Mouse (Mus musculus) liver, embryonic 15.5 days (tissue): ENCODE measurements at regions not wholly inside any gene's neighbourhood (a gene's known extent, or its start where the extent isn't known, plus 50 kb on each side); places are given as distances from the start of the nearest gene placed in this dataset.
"Not testable (repeated sequence)": the region's sequence is repeated elsewhere in the genome, so short reads cannot be mapped to it uniquely, and the experiment has no call there.

Source experiments
- ATAC-seq: fragments of 200-750 bp; cut with Nextera tagmentation; 2 replicates; pipeline ENCODE4 v1.8.0; 2017; ENCODE audit warnings: moderate number of reproducible peaks, mild to moderate bottlenecking, moderate library complexity; ENCODE audit not compliant: insufficient read depth
- H3K27ac ChIP-seq: fragments of 300-500 bp; sonication (generic); replicated peaks from 2 replicates; pipeline ENCODE4 v1.5.1; 2015; ENCODE audit warnings: mild to moderate bottlenecking, inconsistent platforms
- H3K27me3 ChIP-seq: fragments of 300-500 bp; sonication (generic); 2 replicates; pipeline ENCODE4 v1.6.1; 2015; ENCODE audit warnings: mild to moderate bottlenecking, inconsistent platforms
- H3K36me3 ChIP-seq: fragments of 300-500 bp; sonication (generic); replicated peaks from 2 replicates; pipeline ENCODE4 v1.6.1; 2015; ENCODE audit warnings: moderate library complexity, mild to moderate bottlenecking, inconsistent platforms
- H3K4me1 ChIP-seq: fragments of 300-500 bp; sonication (generic); replicated peaks from 2 replicates; pipeline ENCODE4 v1.6.1; 2015; ENCODE audit warnings: inconsistent platforms
- H3K4me2 ChIP-seq: fragments of 300-500 bp; sonication (generic); 2 replicates; pipeline ENCODE4 v1.6.1; 2015; ENCODE audit warnings: moderate library complexity, mild to moderate bottlenecking, inconsistent platforms
- H3K4me3 ChIP-seq: fragments of 300-500 bp; sonication (generic); replicated peaks from 2 replicates; pipeline ENCODE4 v1.5.1; 2015; ENCODE audit warnings: mild to moderate bottlenecking, inconsistent platforms
- H3K9ac ChIP-seq: fragments of 300-500 bp; sonication (generic); 2 replicates; pipeline ENCODE4 v1.6.1; 2015; ENCODE audit warnings: moderate library complexity, mild to moderate bottlenecking, inconsistent platforms
- H3K9me3 ChIP-seq: fragments of 300-500 bp; sonication (generic); replicated peaks from 2 replicates; pipeline ENCODE4 v1.6.1; 2016; ENCODE audit warnings: inconsistent platforms
- WGBS: fragments of 180-500 bp; shearing (Covaris S2); methylation state at CpG from one replicate; pipeline ENCODE4 v1.1.7; 2015; ENCODE audit warnings: mixed read lengths; ENCODE audit not compliant: insufficient replicate concordance; 5-methylcytosine and 5-hydroxymethylcytosine counted together

- Histone ChIP-seq H3K4me3 (no peak overlapping the region), H3K36me3 (no peaks in the 10 kb centered on the region), H3K9ac (no peak overlapping the region), H3K4me1 (peaks cover 12% of the 10 kb centered on the region; the same call in 1 of the 2 replicates), H3K9me3 (no peaks in the 10 kb centered on the region), H3K27me3 (peaks cover 15% of the 10 kb centered on the region; the same call in 1 of the 2 replicates), H3K4me2 (no peak overlapping the region), H3K27ac (no peak overlapping the region; the same call in 1 of the 2 replicates)
- ATAC-seq, result peak; percentile 72
- 44% methylated on average over 11 of the region's 11 CpGs for WGBS
Observed at GRCm38 (mm10) chr16:93335322-93336111, 268.3 kb downstream of the Setd4 start.

- Histone ChIP-seq H3K36me3 (no peaks in the 10 kb centered on the region), H3K9ac (no peak overlapping the region), H3K27ac (no peak overlapping the region), H3K4me1 (peaks cover 12% of the 10 kb centered on the region; the same call in 1 of the 2 replicates), H3K27me3 (peaks cover 19% of the 10 kb centered on the region), H3K4me2 (no peak overlapping the region), H3K9me3 (no peaks in the 10 kb centered on the region), H3K4me3 (no peak overlapping the region)
- no peak for ATAC-seq
- 72% methylated on average over 6 of the region's 6 CpGs for WGBS
Observed at GRCm38 (mm10) chr16:93333654-93334053, 270.2 kb downstream of the Setd4 start.

DNA sequence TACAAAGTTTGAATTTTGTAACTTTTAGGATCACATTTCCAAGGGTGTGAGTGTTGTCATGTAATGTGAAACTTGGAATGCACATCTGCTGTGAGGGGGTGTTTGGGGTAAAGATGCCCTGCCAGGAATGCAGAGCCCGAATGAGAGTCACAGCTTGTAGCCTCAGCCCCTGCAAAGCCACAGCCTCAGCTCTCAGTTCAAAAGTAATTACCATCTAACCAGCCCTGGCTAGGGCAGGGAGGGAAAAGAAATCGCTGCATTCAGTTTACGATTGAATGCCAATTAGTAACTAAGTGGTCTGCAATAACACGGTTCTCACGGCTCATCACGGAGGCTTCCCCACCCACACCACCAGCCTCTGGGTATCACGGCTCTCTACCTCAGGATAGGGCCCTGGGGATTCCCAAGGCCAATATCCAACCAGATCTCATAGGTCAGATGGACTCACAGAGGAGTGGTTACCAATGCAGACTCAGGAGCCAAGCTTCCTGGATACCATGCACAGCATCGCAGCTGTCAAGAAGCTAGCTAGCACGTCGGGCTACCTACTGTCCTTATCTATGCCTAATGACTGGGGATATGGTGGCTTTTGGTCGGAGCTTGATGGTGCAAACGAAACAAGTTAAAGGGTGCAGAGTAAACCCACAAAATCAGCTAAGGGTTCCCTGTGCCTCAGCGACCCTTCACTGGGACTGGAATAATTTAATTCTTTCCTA, 275.0 kb downstream of the Setd4 start:
- Histone ChIP-seq H3K9ac (no peak overlapping the region), H3K4me3 (no peak overlapping the region), H3K4me2 (no peak overlapping the region), H3K4me1 (no peaks in the 10 kb centered on the region), H3K36me3 (no peaks in the 10 kb centered on the region), H3K27ac (no peak overlapping the region), H3K9me3 (no peaks in the 10 kb centered on the region), H3K27me3 (peaks cover 20% of the 10 kb centered on the region)
- WGBS, result 36% methylated on average over 13 of the region's 13 CpGs
- no peak for ATAC-seq

- 55% methylated on average over 5 of the region's 5 CpGs for WGBS
- no peak overlapping the region for H3K27ac ChIP-seq
- no peaks in the 10 kb centered on the region for H3K4me1 ChIP-seq
- ATAC-seq, result no peak
- H3K9me3 ChIP-seq, result no peaks in the 10 kb centered on the region
- no peak overlapping the region for H3K9ac ChIP-seq
- no peak overlapping the region for H3K4me3 ChIP-seq
- peaks cover 8% of the 10 kb centered on the region for H3K27me3 ChIP-seq
- H3K36me3 ChIP-seq, result no peaks in the 10 kb centered on the region
- H3K4me2 ChIP-seq, result no peak overlapping the region
Observed at GRCm38 (mm10) chr16:93324911-93325310, 279.0 kb downstream of the Setd4 start.

GRCm38 (mm10) chr16:93323172-93323571, 280.7 kb downstream of the Setd4 start:
- H3K36me3 ChIP-seq, result no peaks in the 10 kb centered on the region
- no peak overlapping the region for H3K9ac ChIP-seq
- no peaks in the 10 kb centered on the region for H3K9me3 ChIP-seq
- H3K4me2 ChIP-seq, result no peak overlapping the region
- ATAC-seq, result no peak
- H3K27me3 ChIP-seq, result no peaks in the 10 kb centered on the region
- no peak overlapping the region for H3K4me3 ChIP-seq
- no peak overlapping the region for H3K27ac ChIP-seq
- no peaks in the 10 kb centered on the region for H3K4me1 ChIP-seq
- 64% methylated on average over 5 of the region's 5 CpGs for whole genome bisulfite sequencing

DNA sequence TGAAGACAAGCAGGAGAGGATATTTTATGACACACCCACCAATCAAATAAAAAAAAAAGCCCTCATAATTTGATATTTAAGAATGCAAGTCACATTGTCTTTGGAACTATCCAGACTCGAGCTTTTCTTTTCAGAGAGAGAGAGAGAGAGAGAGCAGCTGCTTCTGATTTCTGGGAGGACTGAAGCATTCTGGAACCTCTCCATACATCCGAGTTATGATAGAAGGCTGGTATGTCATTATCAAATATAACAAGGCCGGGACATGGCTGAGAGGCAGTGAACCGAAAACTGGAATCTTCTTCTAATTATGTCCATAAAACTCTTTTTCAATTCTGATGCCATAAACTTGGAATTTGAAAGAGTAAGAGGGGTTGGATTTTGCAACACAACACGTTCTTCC, 284.3 kb downstream of the Setd4 start:
- no peaks in the 10 kb centered on the region for H3K36me3 ChIP-seq

GRCm38 (mm10) chr16:93311644-93312043, 292.2 kb downstream of the Setd4 start:
- H3K36me3 ChIP-seq, result no peaks in the 10 kb centered on the region
- no peak overlapping the region for H3K9ac ChIP-seq
- H3K27me3 ChIP-seq, result no peaks in the 10 kb centered on the region
- WGBS, result 66% methylated on average over 12 of the region's 12 CpGs
- no peak overlapping the region for H3K27ac ChIP-seq
- H3K4me1 ChIP-seq, result no peaks in the 10 kb centered on the region
- no peaks in the 10 kb centered on the region; the same call in 1 of the 2 replicates for H3K9me3 ChIP-seq
- no peak for ATAC-seq
- no peak overlapping the region for H3K4me2 ChIP-seq
- H3K4me3 ChIP-seq, result no peak overlapping the region

More for the DNA sequence above, 284.3 kb downstream of the Setd4 start:
- Histone ChIP-seq H3K4me2 (no peak overlapping the region), H3K4me3 (no peak overlapping the region), H3K27me3 (no peaks in the 10 kb centered on the region), H3K4me1 (no peaks in the 10 kb centered on the region), H3K9ac (no peak overlapping the region), H3K27ac (no peak overlapping the region), H3K9me3 (no peaks in the 10 kb centered on the region)
- 48% methylated on average over 5 of the region's 5 CpGs for WGBS
- no peak for ATAC-seq

DNA sequence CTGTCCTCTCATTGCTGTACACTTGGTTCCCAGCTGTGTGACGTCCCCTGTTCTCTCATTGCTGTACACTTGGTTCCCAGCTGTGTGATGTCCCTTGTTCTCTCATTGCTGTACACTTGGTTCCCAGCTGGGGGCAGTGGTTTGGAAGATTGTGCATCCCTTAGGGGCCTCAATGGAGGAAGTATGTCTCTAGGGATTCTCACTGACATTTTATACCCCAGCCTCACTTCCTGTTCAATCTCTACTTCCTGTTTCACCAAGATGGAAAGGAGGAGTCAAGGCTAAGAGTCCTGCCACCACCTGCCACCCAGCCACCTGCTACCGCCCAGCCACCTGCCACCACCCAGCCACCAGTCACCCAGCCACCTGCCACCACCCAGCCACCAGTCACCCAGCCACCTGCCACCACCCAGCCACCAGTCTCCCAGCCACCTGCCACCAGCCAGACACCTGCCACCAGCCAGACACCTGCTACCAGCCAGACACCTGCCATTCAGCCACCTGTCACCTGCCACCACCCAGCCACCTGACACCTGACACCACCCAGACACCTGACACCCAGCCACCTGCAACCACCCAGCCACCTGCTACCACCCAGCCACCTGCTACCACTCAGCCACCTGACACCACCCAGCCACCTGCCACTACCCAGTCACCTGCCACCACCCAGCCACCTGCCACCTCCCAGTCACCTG, 295.1 kb downstream of the Setd4 start:
- no peak overlapping the region for H3K4me2 ChIP-seq
- H3K9ac ChIP-seq, result no peak overlapping the region
- H3K9me3 ChIP-seq, result no peaks in the 10 kb centered on the region; the same call in 1 of the 2 replicates
- H3K4me1 ChIP-seq, result no peaks in the 10 kb centered on the region
- ATAC-seq, result no peak
- no peak overlapping the region for H3K27ac ChIP-seq
- no peaks in the 10 kb centered on the region for H3K36me3 ChIP-seq
- no peaks in the 10 kb centered on the region for H3K27me3 ChIP-seq
- no peak overlapping the region for H3K4me3 ChIP-seq
- WGBS, result 70% methylated on average over 2 of the region's 2 CpGs

GRCm38 (mm10) chr16:93306951-93307350, 296.9 kb downstream of the Setd4 start:
- Histone ChIP-seq H3K36me3 (no peaks in the 10 kb centered on the region), H3K9ac (no peak overlapping the region), H3K9me3 (no peaks in the 10 kb centered on the region; the same call in 1 of the 2 replicates), H3K4me1 (no peaks in the 10 kb centered on the region), H3K4me3 (no peak overlapping the region), H3K4me2 (no peak overlapping the region), H3K27me3 (no peaks in the 10 kb centered on the region), H3K27ac (no peak overlapping the region)
- no peak for ATAC-seq
- WGBS, result 81% methylated on average over 18 of the region's 18 CpGs

DNA sequence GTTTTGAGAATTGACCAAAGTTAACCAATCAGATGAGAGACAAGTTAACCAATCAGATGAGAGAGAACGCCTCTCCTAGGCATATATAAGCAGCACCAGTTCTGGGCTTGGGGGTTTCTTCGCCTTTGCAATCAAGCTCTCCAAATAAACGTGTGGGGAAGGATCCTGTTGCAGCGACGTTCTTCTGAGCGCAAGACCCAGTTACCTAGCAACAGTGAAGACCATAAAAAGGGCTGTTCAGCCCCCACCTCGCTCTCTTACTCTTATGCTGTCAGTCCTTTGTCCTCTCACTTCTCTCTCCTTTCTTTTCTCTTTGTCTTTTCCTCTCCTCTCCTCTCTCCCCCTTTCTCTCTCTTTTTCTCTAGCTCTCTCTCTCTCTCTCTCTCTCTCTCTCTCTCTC, 297.7 kb downstream of the Setd4 start:
- H3K9me3 ChIP-seq, H3K27me3 ChIP-seq, H3K4me1 ChIP-seq, H3K9ac ChIP-seq, H3K4me2 ChIP-seq, H3K27ac ChIP-seq, H3K4me3 ChIP-seq, ATAC-seq, H3K36me3 ChIP-seq: not testable (repeated sequence)
- WGBS, result 55% methylated on average over 7 of the region's 7 CpGs

DNA sequence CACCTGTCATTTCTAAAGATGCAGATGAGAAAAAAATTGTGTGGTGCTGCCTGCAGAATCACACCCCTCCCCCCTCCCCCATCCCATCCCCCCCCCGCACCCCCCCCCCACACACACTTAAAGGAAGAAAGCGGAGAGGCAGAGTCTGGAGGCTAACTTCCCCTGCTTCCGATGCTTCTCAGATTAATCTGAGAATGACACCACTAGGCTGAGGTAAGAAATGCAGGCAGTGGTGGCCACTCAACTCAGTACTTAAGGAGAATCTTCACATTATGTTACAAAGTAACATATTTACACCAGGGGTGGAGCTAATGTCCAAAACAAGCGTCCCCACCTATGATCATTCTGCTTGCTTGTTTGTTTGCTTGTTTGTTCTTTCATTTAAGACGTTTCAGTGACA, 309.4 kb downstream of the Setd4 start:
- H3K4me2 ChIP-seq, result no peak overlapping the region
- no peak overlapping the region for H3K27ac ChIP-seq
- 15% methylated on average over 4 of the region's 5 CpGs for WGBS
- H3K9ac ChIP-seq, result no peak overlapping the region
- no peak for ATAC-seq
- no peaks in the 10 kb centered on the region for H3K4me1 ChIP-seq
- no peak overlapping the region for H3K4me3 ChIP-seq
- H3K27me3 ChIP-seq, result 0 out of 2 replicates have a peak, but pooled peaks cover 3% of the 10 kb centered on the region
- no peaks in the 10 kb centered on the region for H3K9me3 ChIP-seq
- H3K36me3 ChIP-seq, result no peaks in the 10 kb centered on the region
